Mouse (Mus musculus): ENCODE data around the gene Mdm2. TPM values are rescaled to one million over a fixed set of nuclear protein-coding genes. Genes with fewer than 3 reads are reported as not detected.

The Mdm2 gene
- polyA plus RNA-seq, 1 experiment from 2014 or later = 14.8 TPM

DNA sequence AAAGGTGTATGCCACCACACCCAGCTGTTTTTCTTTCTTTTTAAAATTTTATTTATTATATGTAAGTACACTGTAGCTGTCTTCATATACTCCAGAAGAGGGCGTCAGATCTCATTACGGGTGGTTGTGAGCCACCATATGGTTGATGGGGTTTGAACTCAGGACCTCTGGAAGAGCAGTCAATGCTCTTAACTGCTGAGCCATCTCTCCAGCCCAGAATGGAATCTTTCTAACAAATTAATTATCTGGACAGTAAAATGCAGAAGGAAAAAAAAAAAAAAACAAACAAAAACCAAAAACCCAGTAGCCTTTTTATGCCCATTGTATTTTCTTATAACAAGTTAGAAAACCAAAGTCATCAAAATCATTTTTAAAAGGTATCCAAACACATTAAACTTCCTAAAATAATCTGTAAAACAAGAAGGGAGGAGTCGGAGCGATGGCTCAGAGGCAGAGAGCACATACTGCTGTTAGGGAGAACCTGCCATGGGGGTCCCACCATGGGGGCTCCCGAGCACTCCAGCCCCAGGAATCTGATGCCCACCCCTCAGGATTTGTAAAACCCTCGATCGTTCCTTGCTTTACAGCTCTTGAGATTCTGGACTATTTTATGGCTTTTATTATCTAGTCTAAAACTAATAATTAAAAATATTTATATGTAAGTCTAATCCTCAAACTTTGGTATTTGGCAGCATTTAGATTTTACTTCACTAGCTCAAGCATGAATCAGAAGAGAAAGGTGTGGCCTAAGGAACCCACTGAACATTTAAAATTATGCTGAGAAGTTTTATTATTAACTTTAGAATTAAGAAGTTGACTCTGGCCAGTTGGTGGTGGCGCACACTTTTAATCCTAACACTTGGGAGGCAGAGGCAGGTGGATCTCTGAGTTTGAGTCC lies 43.4 kb upstream of the Mdm2 start:
- Histone ChIP-seq H3K4me2 (replicated peaks; ENCODE audit: low read depth) (no peak overlapping the region), H3K4me1 (replicated peaks; ENCODE audit: control insufficient read depth, insufficient read depth) (no peaks in the 10 kb centered on the region), H3K27ac (replicated peaks) (no peak overlapping the region), H3K9me3 (ENCODE audit: control insufficient read depth, low read length) (no peaks in the 10 kb centered on the region), H3K4me3 (ENCODE audit: low read depth, low read length) (no peak overlapping the region), H3K9ac (ENCODE audit: low read length) (no peak overlapping the region), H3K36me3 (ENCODE audit: control insufficient read depth, insufficient read depth, low read length) (peaks cover 20% of the 10 kb centered on the region), H3K27me3 (ENCODE audit: control insufficient read depth, insufficient read depth, low read length) (no peaks in the 10 kb centered on the region)
- TF ChIP-seq EP300 (optimal IDR thresholded peaks at IDR 0.05) (no peak), CTCF (IDR thresholded peaks at IDR 0.05; ENCODE audit: low read depth) (no peak)
- DNase-seq (ENCODE audit: low spot score) (no peak), ATAC-seq (ENCODE audit: low FRiP score, low TSS enrichment) (no peak)
- 93% methylated on average over 8 of the region's 8 CpGs for WGBS

DNA sequence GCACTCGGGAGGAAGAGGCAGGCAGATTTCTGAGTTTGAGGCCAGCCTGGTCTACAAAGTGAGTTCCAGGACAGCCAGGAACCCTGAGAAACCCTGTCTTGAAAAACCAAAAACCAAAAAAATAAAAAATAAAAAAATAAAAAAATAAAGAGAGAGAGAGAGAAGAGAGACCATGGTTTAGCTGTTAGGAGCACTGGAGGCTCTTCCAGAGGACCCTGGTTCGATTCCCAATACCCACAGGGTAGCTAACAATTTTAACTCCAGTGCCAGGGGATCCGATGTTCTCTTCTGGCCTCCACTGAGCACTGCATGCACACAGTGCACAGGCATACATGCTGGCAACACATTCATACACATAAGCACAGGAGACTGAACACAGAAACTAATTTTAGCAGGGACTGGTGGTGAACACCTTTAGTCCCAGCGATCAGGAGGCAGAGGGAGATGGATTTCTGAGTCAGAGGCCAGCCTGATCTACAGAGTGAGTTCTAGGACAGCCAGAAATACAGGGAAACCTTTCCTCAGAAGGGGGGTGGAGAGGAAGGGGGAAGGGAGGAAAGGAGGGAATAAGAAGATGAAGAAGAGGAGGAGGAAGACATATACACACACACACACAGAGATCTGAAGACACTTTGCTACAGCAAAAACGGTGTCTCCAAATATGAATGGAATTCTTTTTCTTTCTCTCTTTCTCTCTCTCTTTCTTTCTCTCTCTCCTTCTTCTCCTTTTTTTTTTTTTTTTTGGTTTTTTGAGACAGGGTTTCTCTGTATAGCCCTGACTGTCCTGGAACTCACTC lies 42.5 kb upstream of the Mdm2 start:
- no peaks in the 10 kb centered on the region for H3K9me3 ChIP-seq (ENCODE audit: control insufficient read depth, low read length)
- no peak overlapping the region for H3K27ac ChIP-seq (replicated peaks)
- no peak overlapping the region for H3K9ac ChIP-seq (ENCODE audit: low read length)
- DNase-seq (ENCODE audit: low spot score) (no peak), ATAC-seq (ENCODE audit: low FRiP score, low TSS enrichment) (no peak)
- H3K4me3 ChIP-seq (ENCODE audit: low read depth, low read length) = no peak overlapping the region
- 93% methylated on average over 5 of the region's 5 CpGs for WGBS
- TF ChIP-seq EP300 (optimal IDR thresholded peaks at IDR 0.05) = no peak
- no peak for TF ChIP-seq CTCF (IDR thresholded peaks at IDR 0.05; ENCODE audit: low read depth)
- peaks cover 17% of the 10 kb centered on the region for H3K36me3 ChIP-seq (ENCODE audit: control insufficient read depth, insufficient read depth, low read length)
- no peaks in the 10 kb centered on the region for H3K27me3 ChIP-seq (ENCODE audit: control insufficient read depth, insufficient read depth, low read length)
- H3K4me1 ChIP-seq (replicated peaks; ENCODE audit: control insufficient read depth, insufficient read depth) = no peaks in the 10 kb centered on the region
- no peak overlapping the region for H3K4me2 ChIP-seq (replicated peaks; ENCODE audit: low read depth)

DNA sequence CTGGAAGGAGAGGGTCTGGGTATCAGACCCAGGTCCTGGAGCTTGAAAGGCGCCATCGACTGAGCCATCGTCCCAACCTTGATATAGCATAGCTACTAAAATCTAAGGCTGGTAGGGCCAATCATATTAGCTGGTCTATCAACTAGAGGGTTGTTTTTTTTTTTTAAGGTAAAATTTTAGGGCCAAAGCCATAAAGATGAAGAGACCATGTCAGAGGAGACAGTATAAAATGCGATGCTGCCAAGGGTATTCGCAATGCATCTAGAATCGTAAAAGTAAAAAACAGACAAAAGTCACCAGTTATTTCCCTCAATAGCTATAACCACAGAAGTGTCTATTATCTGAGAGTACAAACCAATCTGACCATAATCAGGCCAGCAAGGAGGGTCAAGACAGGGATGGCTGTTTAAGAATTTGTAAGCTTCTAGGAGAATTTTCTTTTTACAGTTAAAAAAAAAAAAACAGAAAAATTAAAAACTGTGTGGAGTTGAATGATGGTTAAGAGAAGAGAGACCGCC lies 41.8 kb upstream of the Mdm2 start:
- TF ChIP-seq EP300 (optimal IDR thresholded peaks at IDR 0.05) (no peak), CTCF (IDR thresholded peaks at IDR 0.05; ENCODE audit: low read depth) (no peak)
- 98% methylated on average over 7 of the region's 7 CpGs for WGBS
- Histone ChIP-seq H3K27me3 (ENCODE audit: control insufficient read depth, insufficient read depth, low read length) (no peaks in the 10 kb centered on the region), H3K9ac (ENCODE audit: low read length) (no peak overlapping the region), H3K27ac (replicated peaks) (no peak overlapping the region), H3K36me3 (ENCODE audit: control insufficient read depth, insufficient read depth, low read length) (peaks cover 12% of the 10 kb centered on the region), H3K4me1 (replicated peaks; ENCODE audit: control insufficient read depth, insufficient read depth) (no peaks in the 10 kb centered on the region), H3K9me3 (ENCODE audit: control insufficient read depth, low read length) (no peaks in the 10 kb centered on the region), H3K4me2 (replicated peaks; ENCODE audit: low read depth) (no peak overlapping the region), H3K4me3 (ENCODE audit: low read depth, low read length) (no peak overlapping the region)
- ATAC-seq (ENCODE audit: low FRiP score, low TSS enrichment) = no peak
- no peak for DNase-seq (ENCODE audit: low spot score)

DNA sequence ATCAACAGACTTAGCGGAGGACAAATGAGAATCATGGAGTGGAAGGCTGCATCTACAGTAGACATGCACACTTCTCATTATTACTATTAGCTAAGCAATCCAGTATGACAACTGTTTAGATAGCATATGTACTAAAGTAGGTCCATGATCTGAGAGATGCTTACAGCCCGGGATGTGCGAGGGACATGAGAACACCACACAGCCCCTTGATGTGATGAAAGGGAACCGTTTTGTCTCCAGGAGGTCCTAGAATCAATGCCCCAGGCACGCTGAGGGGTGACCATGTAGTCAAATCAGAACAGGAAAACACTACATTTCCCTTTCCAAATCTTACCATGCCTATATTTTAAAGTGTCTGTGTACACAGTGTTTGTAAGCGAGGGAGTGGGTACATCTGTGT lies 41.2 kb upstream of the Mdm2 start:
- Histone ChIP-seq H3K9me3 (ENCODE audit: control insufficient read depth, low read length) (no peaks in the 10 kb centered on the region), H3K27me3 (ENCODE audit: control insufficient read depth, insufficient read depth, low read length) (no peaks in the 10 kb centered on the region), H3K36me3 (ENCODE audit: control insufficient read depth, insufficient read depth, low read length) (peaks cover 9% of the 10 kb centered on the region), H3K27ac (replicated peaks) (no peak overlapping the region), H3K4me3 (ENCODE audit: low read depth, low read length) (no peak overlapping the region), H3K4me2 (replicated peaks; ENCODE audit: low read depth) (no peak overlapping the region), H3K9ac (ENCODE audit: low read length) (no peak overlapping the region), H3K4me1 (replicated peaks; ENCODE audit: control insufficient read depth, insufficient read depth) (no peaks in the 10 kb centered on the region)
- DNase-seq (ENCODE audit: low spot score) = no peak
- no peak for ATAC-seq (ENCODE audit: low FRiP score, low TSS enrichment)
- 95% methylated on average over 6 of the region's 6 CpGs for WGBS
- TF ChIP-seq CTCF (IDR thresholded peaks at IDR 0.05; ENCODE audit: low read depth) = no peak
- no peak for TF ChIP-seq EP300 (optimal IDR thresholded peaks at IDR 0.05)

DNA sequence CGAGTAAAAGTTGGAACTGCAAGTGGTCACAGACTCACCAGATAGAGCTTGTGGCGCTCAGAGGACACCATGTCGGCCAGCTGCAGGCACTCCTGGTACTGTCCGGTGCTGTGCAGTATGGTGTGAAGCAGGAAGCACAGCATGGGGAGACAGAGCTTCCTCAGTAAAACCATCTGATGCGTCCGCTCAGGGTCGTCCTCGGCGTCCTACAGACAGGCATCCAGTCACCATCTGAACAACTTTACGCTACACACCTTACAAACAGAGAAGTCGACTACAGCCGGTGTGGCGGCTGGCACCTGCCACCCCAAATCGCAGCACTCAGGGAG lies 40.7 kb upstream of the Mdm2 start:
- no peak for TF ChIP-seq EP300 (optimal IDR thresholded peaks at IDR 0.05)
- no peak for TF ChIP-seq CTCF (IDR thresholded peaks at IDR 0.05; ENCODE audit: low read depth)
- WGBS = 96% methylated on average over 14 of the region's 14 CpGs
- no peak overlapping the region for H3K27ac ChIP-seq (replicated peaks)
- no peaks in the 10 kb centered on the region for H3K4me1 ChIP-seq (replicated peaks; ENCODE audit: control insufficient read depth, insufficient read depth)
- no peak overlapping the region for H3K4me3 ChIP-seq (ENCODE audit: low read depth, low read length)
- DNase-seq (ENCODE audit: low spot score) (no peak), ATAC-seq (ENCODE audit: low FRiP score, low TSS enrichment) (no peak)
- no peaks in the 10 kb centered on the region for H3K9me3 ChIP-seq (ENCODE audit: control insufficient read depth, low read length)
- H3K9ac ChIP-seq (ENCODE audit: low read length) = no peak overlapping the region
- no peak overlapping the region for H3K4me2 ChIP-seq (replicated peaks; ENCODE audit: low read depth)
- peaks cover 7% of the 10 kb centered on the region for H3K36me3 ChIP-seq (ENCODE audit: control insufficient read depth, insufficient read depth, low read length)
- no peaks in the 10 kb centered on the region for H3K27me3 ChIP-seq (ENCODE audit: control insufficient read depth, insufficient read depth, low read length)

Measured in stomach, postnatal 0 days (tissue).